Mouse (Mus musculus) CH12.LX (cell line): ENCODE measurements around the gene Ypel4. TPM values are rescaled to one million over a fixed set of nuclear protein-coding genes. Genes with fewer than 3 reads are reported as not detected.

Experiments
- DNase-seq: peaks from one replicate; pipeline ENCODE4 v3.0.0-alpha.2; 2013; ENCODE audit errors: extremely low read depth
- H3K27ac ChIP-seq: 2 replicates; pipeline ENCODE4 v1.5.1; 2012; ENCODE audit warnings: low read depth, mild to moderate bottlenecking, control low read depth, moderate library complexity; ENCODE audit not compliant: insufficient read depth
- H3K27me3 ChIP-seq: replicated peaks from 2 replicates; pipeline ENCODE3; 2012; ENCODE audit warnings: inconsistent platforms
- H3K36me3 ChIP-seq, 2 experiments: replicated peaks in 1 of 2; 2 replicates each; pipeline versions ENCODE3 to v1.6.1; 2012; ENCODE audit warnings: inconsistent platforms in 1 of 2, low read length in 1 of 2, mild to moderate bottlenecking in 1 of 2, mixed read lengths in 1 of 2, moderate library complexity in 1 of 2; ENCODE audit not compliant: control insufficient read depth in 1 of 2, insufficient read depth in 1 of 2
- H3K4me1 ChIP-seq, 2 experiments: 2 replicates each; pipeline ENCODE4 v1.6.1; 2012; ENCODE audit warnings: inconsistent platforms in 1 of 2, moderate library complexity in 1 of 2; ENCODE audit not compliant: insufficient read depth in 2 of 2, control insufficient read depth in 1 of 2
- H3K4me2 ChIP-seq: 2 replicates; pipeline ENCODE4 v1.6.1; 2012; ENCODE audit warnings: low read depth, mild to moderate bottlenecking, control low read depth; ENCODE audit not compliant: poor library complexity, insufficient read depth, severe bottlenecking
- H3K4me3 ChIP-seq, 3 experiments: fragments of 150-350 bp in 1 of 3; sonication (generic) in 1 of 3; replicated peaks in 1 of 3; 2 replicates each; pipeline versions ENCODE3 to v1.5.1; 2011 to 2012; ENCODE audit warnings: low read depth in 2 of 3, low read length in 2 of 3, mild to moderate bottlenecking in 2 of 3, moderate library complexity in 2 of 3, control low read depth in 1 of 3, improper control_type of control experiment in 1 of 3, inconsistent platforms in 1 of 3, mixed read lengths in 1 of 3; ENCODE audit not compliant: poor library complexity in 1 of 3
- H3K79me2 ChIP-seq: replicated peaks from 2 replicates; pipeline ENCODE4 v1.6.1; 2012; ENCODE audit warnings: mild to moderate bottlenecking, moderate library complexity; ENCODE audit not compliant: control insufficient read depth, poor library complexity, insufficient read depth, severe bottlenecking; ENCODE audit errors: extremely low read depth
- H3K9ac ChIP-seq: 2 replicates; pipeline ENCODE4 v1.6.1; 2012; ENCODE audit warnings: low read depth, mild to moderate bottlenecking, control low read depth, moderate library complexity; ENCODE audit not compliant: insufficient read depth
- H3K9me3 ChIP-seq: replicated peaks from 2 replicates; pipeline ENCODE3; 2012; ENCODE audit warnings: low read length, inconsistent platforms, mixed read lengths
- BHLHE40 ChIP-seq: IDR thresholded peaks from 2 replicates; pipeline ENCODE4 v1.6.1; 2011; ENCODE audit warnings: mild to moderate bottlenecking, low read depth, low read length, improper control_type of control experiment
- CHD1 ChIP-seq: IDR thresholded peaks from 2 replicates; pipeline ENCODE4 v1.6.1; 2012; ENCODE audit warnings: low read depth, low read length, improper control_type of control experiment, inconsistent platforms
- CHD2 ChIP-seq: IDR thresholded peaks from 2 replicates; pipeline ENCODE4 v1.6.1; 2011; ENCODE audit warnings: low read length, improper control_type of control experiment
- E2F4 ChIP-seq: IDR thresholded peaks from 2 replicates; pipeline ENCODE4 v1.6.1; 2011; ENCODE audit warnings: low read depth, low read length, improper control_type of control experiment; ENCODE audit not compliant: insufficient replicate concordance
- ELF1 ChIP-seq: IDR thresholded peaks from 2 replicates; pipeline ENCODE4 v1.6.1; 2014; ENCODE audit warnings: low read depth, mild to moderate bottlenecking, inconsistent platforms, low read length, improper control_type of control experiment
- HCFC1 ChIP-seq: IDR thresholded peaks from 2 replicates; pipeline ENCODE4 v1.6.1; 2012; ENCODE audit warnings: low read depth, mild to moderate bottlenecking, inconsistent platforms, low read length, improper control_type of control experiment
- JUND ChIP-seq: conservative IDR thresholded peaks from 2 replicates; pipeline ENCODE4 v1.6.1; 2011; ENCODE audit warnings: low read depth, low read length, improper control_type of control experiment
- KAT2A ChIP-seq: IDR thresholded peaks from 2 replicates; pipeline ENCODE4 v1.6.1; 2012; ENCODE audit warnings: low read length, improper control_type of control experiment, inconsistent platforms; ENCODE audit not compliant: insufficient replicate concordance
- MEF2A ChIP-seq: IDR thresholded peaks from 2 replicates; pipeline ENCODE4 v1.6.1; 2014; ENCODE audit warnings: low read depth, mild to moderate bottlenecking, inconsistent platforms, low read length, improper control_type of control experiment, borderline replicate concordance
- RAD21 ChIP-seq: IDR thresholded peaks from 2 replicates; pipeline ENCODE4 v1.6.1; 2011; ENCODE audit warnings: low read depth, mild to moderate bottlenecking, low read length, improper control_type of control experiment, moderate library complexity
- RCOR1 ChIP-seq: conservative IDR thresholded peaks from 2 replicates; pipeline ENCODE4 v1.6.1; 2012; ENCODE audit warnings: low read depth, mild to moderate bottlenecking, inconsistent platforms, low read length, improper control_type of control experiment
- SIN3A ChIP-seq: IDR thresholded peaks from 2 replicates; pipeline ENCODE4 v1.6.1; 2012; ENCODE audit warnings: low read length, improper control_type of control experiment, inconsistent platforms
- SMC3 ChIP-seq: IDR thresholded peaks from 2 replicates; pipeline ENCODE4 v1.6.1; 2011; ENCODE audit warnings: low read depth, low read length, improper control_type of control experiment
- TBP ChIP-seq: conservative IDR thresholded peaks from 2 replicates; pipeline ENCODE4 v1.6.1; 2011; ENCODE audit warnings: low read depth, low read length, improper control_type of control experiment
- USF2 ChIP-seq: conservative IDR thresholded peaks from 2 replicates; pipeline ENCODE4 v1.6.1; 2011; ENCODE audit warnings: low read depth, low read length, improper control_type of control experiment
- ZKSCAN1 ChIP-seq: IDR thresholded peaks from 2 replicates; pipeline ENCODE4 v1.6.1; 2012; ENCODE audit warnings: low read depth, inconsistent platforms, low read length, improper control_type of control experiment, borderline replicate concordance
- ZNF384 ChIP-seq: IDR thresholded peaks from 2 replicates; pipeline ENCODE4 v1.6.1; 2012; ENCODE audit warnings: low read depth, low read length, improper control_type of control experiment, inconsistent platforms
- dilution Hi-C: fragments of 300-500 bp; cut with MboI; formaldehyde crosslinking; loops from 2 replicates; pipeline ENCODE4 v1.14.3; 2020; ENCODE audit warnings: low sequenced_read_pairs; ENCODE audit not compliant: extremely low pct_unique_long_range_greater_than_20kb, extremely low pct_ligation_motif_present
- in situ Hi-C: fragments of 300-500 bp; cut with MboI; formaldehyde crosslinking; loops from 3 replicates; pipeline ENCODE4 v1.14.3; 2019; ENCODE audit warnings: low sequenced_read_pairs, low pct_ligation_motif_present, low pct_unique_long_range_greater_than_20kb, mixed read lengths
- polyA plus RNA-seq: library from polyadenylated mRNA; unstranded; fragments of >175 nt; gene quantifications from 2 replicates; pipeline ENCODE4 v1.2.1, GENCODE M21; 2012; ENCODE audit warnings: low read depth; ENCODE audit not compliant: insufficient read length
- total RNA-seq, 2 experiments: library from RNA; depleted of rRNA; stranded (reverse); fragments of 300-350 nt in 1 of 2; fragments of >200 nt in 1 of 2; gene quantifications; 2 replicates each; pipeline ENCODE4 v1.2.3; 2012 to 2014

The Ypel4 gene
- total and polyA plus RNA-seq, 3 experiments = 0.59 TPM; not detected in 2

- DNase-seq = peak; percentile 21
- no peak overlapping the region; the same call in 1 of the 2 replicates for H3K27ac ChIP-seq
- no peak for TF ChIP-seq BHLHE40
- 0 out of 2 replicates have a peak, but pooled peaks have one; percentile 11 for TF ChIP-seq TBP
- 0 out of 2 replicates have a peak, but pooled peaks have one; percentile 43 for TF ChIP-seq JUND
- no peak for TF ChIP-seq SMC3
- no peak for TF ChIP-seq RAD21
- TF ChIP-seq CHD1 = peak; percentile 82; the same call in 1 of the 2 replicates
- peak; percentile 37 for TF ChIP-seq ZNF384
- TF ChIP-seq ZKSCAN1 = no peak
- H3K4me2 ChIP-seq = peak overlapping the region; percentile 86
- dilution Hi-C loops = no loop called here
- in situ Hi-C loops = no loop called here
- no peaks in the 10 kb centered on the region for H3K27me3 ChIP-seq
- H3K4me3 ChIP-seq = peak overlapping the region; percentile 76 to 90 (median 77)
- H3K4me1 ChIP-seq = peaks cover 0 to 26% of the 10 kb centered on the region in 2 experiments; a peak in 3 of 4 replicates
- peaks cover 24% of the 10 kb centered on the region for H3K79me2 ChIP-seq
- peak overlapping the region; percentile 54 for H3K9ac ChIP-seq
- no peaks in the 10 kb centered on the region for H3K9me3 ChIP-seq
- H3K36me3 ChIP-seq = peaks cover 6 to 10% of the 10 kb centered on the region in 2 experiments
Measured at GRCm38 (mm10) chr2:84716423-84717355, 17.2 kb upstream of the Ypel4 start.

- no peak for DNase-seq
- Histone ChIP-seq H3K27me3 (no peaks in the 10 kb centered on the region), H3K9me3 (no peaks in the 10 kb centered on the region), H3K27ac (no peak overlapping the region), H3K36me3 (peaks cover 6 to 16% of the 10 kb centered on the region in 2 experiments), H3K4me3 (no peak overlapping the region), H3K4me2 (peak overlapping the region; percentile 86; the same call in 1 of the 2 replicates), H3K4me1 (peaks cover 0 to 22% of the 10 kb centered on the region in 2 experiments; a peak in 3 of 4 replicates), H3K9ac (peak overlapping the region; percentile 54), H3K79me2 (peaks cover 21% of the 10 kb centered on the region)
- TF ChIP-seq CHD2 = no peak
- no peak for TF ChIP-seq RAD21
- no peak for TF ChIP-seq MEF2A
- no peak for TF ChIP-seq CHD1
- no peak for TF ChIP-seq USF2
- no peak for TF ChIP-seq RCOR1
- no peak for TF ChIP-seq KAT2A
- no peak for TF ChIP-seq SIN3A
- no peak for TF ChIP-seq E2F4
- TF ChIP-seq ELF1 = no peak
- TF ChIP-seq HCFC1 = no peak
- in situ Hi-C loops = no loop called here
- dilution Hi-C loops = no loop called here
Measured at GRCm38 (mm10) chr2:84717357-84717756, 16.5 kb upstream of the Ypel4 start.
